Mouse (Mus musculus) urinary bladder, postnatal 25 days (tissue): Measurements from ENCODE around the gene Ltbp2.

Experiments used
- DNase-seq: peaks from one replicate; pipeline ENCODE4 v3.0.0; 2022; ENCODE audit warnings: low spot score

Gene Ltbp2

GRCm38 (mm10) chr12:84759063-84759462, 117.3 kb downstream of the Ltbp2 start:
- DNase-seq: no peak

GRCm38 (mm10) chr12:84756016-84756415, 120.3 kb downstream of the Ltbp2 start:
- DNase-seq: no peak

- DNase-seq: peak; percentile 74
Measured at GRCm38 (mm10) chr12:84755008-84755695, 121.2 kb downstream of the Ltbp2 start.

GRCm38 (mm10) chr12:84752131-84752977, 124.0 kb downstream of the Ltbp2 start:
- no peak for DNase-seq

GRCm38 (mm10) chr12:84750661-84751060, 125.7 kb downstream of the Ltbp2 start:
- DNase-seq: peak; percentile 32

- DNase-seq: no peak
Measured at GRCm38 (mm10) chr12:84748134-84748533, 128.2 kb downstream of the Ltbp2 start.

GRCm38 (mm10) chr12:84745700-84746099, 130.6 kb downstream of the Ltbp2 start:
- no peak for DNase-seq

GRCm38 (mm10) chr12:84743496-84743895, 132.8 kb downstream of the Ltbp2 start:
- DNase-seq: no peak

- no peak for DNase-seq
Measured at GRCm38 (mm10) chr12:84733366-84733765, 143.0 kb downstream of the Ltbp2 start.
